Mouse (Mus musculus) bone marrow, adult 2 months (tissue): ENCODE results near the gene Uso1.

Experiments used
- CTCF ChIP-seq: fragments of 200-500 bp; IDR thresholded peaks from 2 replicates; pipeline ENCODE4 v1.5.1; 2011; ENCODE audit warnings: low read length, control low read depth; ENCODE audit not compliant: control insufficient read depth, insufficient read depth
- POLR2A ChIP-seq: fragments of 200-500 bp; IDR thresholded peaks from 2 replicates; pipeline ENCODE4 v1.6.1; 2011; ENCODE audit warnings: low read depth, mild to moderate bottlenecking, control low read depth, low read length, borderline replicate concordance; ENCODE audit not compliant: control insufficient read depth

- TF ChIP-seq CTCF (no peak), POLR2A (no peak)
Measured at GRCm38 (mm10) chr5:92240769-92241168, 103.0 kb downstream of the Uso1 start.
